Mouse (Mus musculus) R1 (cell line): ENCODE data around the gene Susd2.
A peak's percentile ranks its signal among the peaks of the same experiment; 100 is the strongest.

Source experiments
- DNase-seq: peaks from one replicate; pipeline ENCODE4 v3.0.0-alpha.2; 2018; ENCODE audit warnings: low read depth, low spot score

Gene Susd2

GRCm38 (mm10) chr10:75643741-75644343, at the start of gene Susd2:
Gene Susd2 (minus strand): TSS chr10:75644008.
- peak; percentile 87 for DNase-seq

DNA sequence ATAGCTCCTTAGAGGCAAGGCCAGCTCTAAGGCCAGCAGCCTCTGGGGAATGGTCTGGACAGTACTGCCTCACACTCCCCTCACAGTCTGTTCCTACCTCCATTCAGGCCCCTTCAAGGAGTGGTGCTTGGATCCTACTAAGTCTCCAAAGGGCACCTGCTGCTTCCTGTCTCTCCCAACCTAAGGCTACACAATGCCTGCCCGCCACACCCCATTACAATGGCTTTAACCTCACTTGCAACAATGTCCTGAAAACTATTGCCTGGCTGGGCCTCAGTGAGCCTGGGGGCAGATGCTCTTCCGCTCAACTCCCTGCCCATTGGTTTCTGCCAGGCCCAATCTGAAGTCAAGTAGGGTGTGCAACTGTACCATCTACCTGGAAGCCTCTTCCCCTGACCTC, 44.8 kb upstream of the Susd2 start:
- DNase-seq: peak; percentile 68

- no peak for DNase-seq
Measured at GRCm38 (mm10) chr10:75686724-75687123, 42.9 kb upstream of the Susd2 start.

- DNase-seq: peak; percentile 72
Measured at GRCm38 (mm10) chr10:75684035-75685004, 40.5 kb upstream of the Susd2 start.

DNA sequence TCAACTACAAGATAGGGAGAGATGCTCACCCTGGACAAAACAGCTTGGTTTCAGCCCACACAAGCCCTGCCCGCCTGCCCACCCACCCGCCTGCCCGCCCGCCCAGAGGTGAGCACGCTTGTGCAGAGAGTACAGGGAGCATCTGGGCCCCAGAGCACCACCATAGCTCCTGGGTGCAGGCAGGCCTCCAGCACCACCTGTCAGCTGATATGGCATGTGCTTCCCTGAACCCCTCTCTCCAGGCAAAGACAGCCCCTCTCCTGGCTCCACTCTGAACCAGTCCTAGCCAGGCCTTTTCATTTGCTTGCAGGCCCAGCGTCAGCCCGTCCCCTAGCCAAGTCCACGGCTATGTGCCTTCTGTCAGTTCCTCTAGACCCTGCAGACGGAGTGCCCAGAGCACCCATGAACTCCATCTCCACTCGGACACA, 36.8 kb upstream of the Susd2 start:
- no peak for DNase-seq

GRCm38 (mm10) chr10:75679204-75679603, 35.4 kb upstream of the Susd2 start:
- peak; percentile 13 for DNase-seq

DNA sequence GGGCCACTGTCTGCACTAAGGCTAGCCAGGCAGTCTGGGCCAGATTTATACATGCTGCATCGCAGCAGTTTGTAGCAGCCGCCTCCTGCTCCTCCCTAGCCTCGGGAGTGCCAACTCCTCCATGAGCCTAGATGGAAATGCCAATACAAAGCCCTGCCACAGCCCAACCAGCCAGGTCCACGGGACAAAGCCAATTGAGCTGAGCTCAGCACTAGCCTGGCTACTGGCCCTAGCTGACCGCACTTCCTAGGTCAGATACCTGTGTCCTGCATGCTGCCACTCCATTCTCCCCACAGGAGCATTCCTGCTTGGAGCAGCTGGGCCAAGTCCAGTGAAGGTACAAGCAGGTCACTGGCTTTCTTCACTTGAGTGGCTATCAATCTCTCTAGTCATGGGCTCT, 34.2 kb upstream of the Susd2 start:
- no peak for DNase-seq

DNA sequence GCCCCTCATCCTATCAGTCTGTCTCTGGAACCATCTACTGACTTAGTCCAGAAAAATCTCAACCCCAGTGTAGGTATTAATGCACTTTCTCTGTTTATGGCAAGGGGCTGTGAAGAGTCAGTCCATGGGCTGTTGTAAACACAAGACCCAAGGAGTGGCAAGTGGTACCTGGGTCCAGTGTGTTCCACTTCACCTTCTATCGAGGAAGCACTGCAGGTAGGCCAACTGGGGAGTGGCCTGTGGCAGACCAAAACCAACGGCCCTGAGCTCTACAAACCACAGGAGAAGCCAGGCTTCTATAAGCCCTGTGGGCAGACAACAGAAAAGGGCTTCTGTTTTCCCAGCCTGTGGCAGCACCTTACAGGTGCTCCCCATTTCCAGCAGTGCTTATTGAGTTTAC, 33.8 kb upstream of the Susd2 start:
- no peak for DNase-seq

- DNase-seq: no peak
Measured at GRCm38 (mm10) chr10:75676819-75677565, 33.2 kb upstream of the Susd2 start.

DNA sequence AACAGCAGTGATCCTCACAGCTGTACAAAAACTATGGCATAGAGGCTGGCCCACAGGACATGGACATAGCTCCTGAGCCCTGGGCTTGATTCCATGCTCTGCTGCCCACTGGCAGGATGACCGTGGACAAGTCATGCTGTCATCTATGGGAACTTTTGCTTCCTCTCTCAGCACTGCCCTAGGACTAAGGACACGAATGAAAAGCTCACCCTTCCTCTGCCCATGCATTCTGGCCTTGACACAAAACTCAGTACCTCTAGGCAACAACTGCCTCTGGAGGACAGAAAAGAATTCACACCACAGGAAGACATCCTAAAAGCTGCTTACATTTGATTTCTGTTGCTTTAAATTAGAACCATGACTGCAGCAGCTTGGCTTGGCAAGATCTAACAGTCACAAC, 32.5 kb upstream of the Susd2 start:
- no peak for DNase-seq

DNA sequence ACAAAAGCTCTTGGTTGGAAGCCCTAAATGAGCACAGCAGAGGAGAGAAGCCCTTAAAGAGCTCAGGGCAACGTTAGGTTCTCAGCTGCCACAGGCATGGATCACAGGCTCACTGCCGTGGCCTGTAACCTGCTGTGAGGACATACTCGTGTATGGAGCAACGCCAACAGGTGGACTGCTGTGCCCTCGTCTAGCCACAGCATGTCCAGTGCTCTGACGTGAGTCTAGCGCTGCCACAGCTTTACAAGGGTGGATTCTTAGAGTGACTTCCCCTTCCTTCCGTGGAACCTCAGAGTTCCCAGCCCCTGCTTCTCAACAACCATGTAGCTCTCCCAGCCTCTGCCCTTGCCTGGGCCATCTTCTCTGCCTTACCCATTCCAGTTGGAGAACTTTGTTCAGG, 31.8 kb upstream of the Susd2 start:
- DNase-seq: no peak

DNA sequence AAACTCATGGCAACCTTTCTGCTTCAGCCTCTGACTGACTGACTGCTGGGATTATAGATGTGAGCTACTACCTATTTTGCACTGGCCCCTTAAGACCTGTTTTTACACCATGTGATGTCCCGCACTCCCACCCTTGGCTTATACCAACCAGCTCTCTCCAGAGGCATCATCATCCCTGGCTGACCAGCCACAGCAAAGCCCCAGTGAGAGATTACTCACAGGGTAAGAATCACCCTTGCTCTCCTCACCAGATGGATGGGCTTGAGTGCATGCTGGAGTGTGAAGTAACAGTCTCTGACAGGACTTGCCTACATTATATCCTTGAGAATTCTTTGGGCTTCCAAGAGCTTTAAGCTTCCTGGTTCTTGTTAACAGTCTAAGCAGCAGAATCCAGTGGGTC, 26.1 kb upstream of the Susd2 start:
- no peak for DNase-seq

- DNase-seq: peak; percentile 32
Measured at GRCm38 (mm10) chr10:75667911-75668270, 24.1 kb upstream of the Susd2 start.

GRCm38 (mm10) chr10:75667115-75667910, 23.5 kb upstream of the Susd2 start:
- peak; percentile 58 for DNase-seq

GRCm38 (mm10) chr10:75666451-75667030, 22.7 kb upstream of the Susd2 start:
- no peak for DNase-seq

DNA sequence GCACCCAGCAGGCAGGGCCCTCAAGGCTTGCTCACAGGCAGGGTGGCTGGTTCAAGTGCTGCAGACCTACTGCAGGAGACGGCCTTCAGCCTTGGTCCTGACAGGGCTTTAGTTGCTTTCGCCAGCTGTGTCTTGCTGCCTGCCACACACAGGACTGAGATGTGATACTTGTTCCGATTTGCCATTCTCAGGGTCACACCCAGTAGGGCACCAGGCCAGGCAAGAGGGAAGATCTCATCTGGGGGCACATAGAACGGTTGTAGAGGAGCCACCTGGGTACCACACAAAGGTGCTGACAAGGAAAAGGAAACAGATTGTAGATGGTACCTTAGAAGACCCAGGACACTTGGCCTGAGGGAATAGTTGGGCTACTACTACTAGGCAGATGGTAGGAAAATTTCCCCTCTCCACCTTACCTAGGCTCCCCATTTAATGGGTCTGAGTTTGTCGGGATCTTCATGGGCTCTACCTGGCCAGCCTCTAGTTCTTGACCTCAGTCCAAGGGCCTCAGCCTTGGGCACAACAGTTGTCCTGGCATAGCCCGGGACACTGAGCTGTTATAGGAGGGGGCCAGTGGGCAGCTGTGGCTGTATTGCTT, 21.0 kb upstream of the Susd2 start:
- no peak for DNase-seq

DNA sequence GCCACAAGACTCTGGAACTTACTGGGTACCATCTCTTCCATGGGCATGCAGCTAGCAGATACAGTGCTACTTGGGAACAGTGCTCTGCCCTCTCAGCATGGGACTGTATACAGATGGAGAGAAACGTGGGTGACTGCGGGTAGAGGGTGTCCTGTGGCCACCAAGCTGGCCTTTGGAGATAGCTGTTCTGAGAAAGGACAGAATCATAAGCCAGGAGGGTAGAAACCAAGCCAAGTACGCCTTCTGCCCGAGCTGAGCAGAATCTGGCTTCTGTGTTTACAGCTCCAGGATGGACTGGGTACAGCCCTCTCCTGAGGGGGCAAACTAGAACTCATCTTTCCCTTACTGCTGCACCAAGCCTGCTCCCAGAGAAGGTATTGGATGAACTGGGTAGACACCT, 18.8 kb upstream of the Susd2 start:
- no peak for DNase-seq

DNA sequence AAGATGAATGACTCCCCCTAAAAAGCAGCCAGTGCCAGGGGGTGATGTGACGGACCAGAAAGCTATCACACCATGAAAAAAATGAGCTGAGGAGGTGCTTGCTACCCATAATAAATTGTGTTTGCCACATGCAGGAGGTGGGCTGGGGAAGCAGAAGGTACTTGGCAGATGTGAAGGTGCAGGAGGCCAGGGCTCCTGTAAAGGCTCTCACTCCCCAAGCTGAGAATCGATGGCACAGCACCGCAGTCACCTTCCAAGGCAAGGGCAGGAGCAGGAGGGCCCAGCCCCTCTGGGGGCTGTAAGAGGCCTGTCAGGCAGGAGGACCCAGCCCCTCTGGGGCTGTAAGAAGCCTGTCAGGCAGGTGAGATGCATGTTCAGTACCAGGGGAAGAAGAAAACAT, 18.1 kb upstream of the Susd2 start:
- no peak for DNase-seq

- DNase-seq: no peak
Measured at GRCm38 (mm10) chr10:75661381-75661780, 17.6 kb upstream of the Susd2 start.

GRCm38 (mm10) chr10:75657772-75658171, 14.0 kb upstream of the Susd2 start:
- no peak for DNase-seq

- DNase-seq: no peak
Measured at GRCm38 (mm10) chr10:75657165-75657564, 13.4 kb upstream of the Susd2 start.
